Mouse (Mus musculus): ENCODE measurements at regions not wholly inside any gene's neighbourhood (a gene's known extent, or its start where the extent isn't known, plus 50 kb on each side); places are given as distances from the start of the nearest gene placed in this dataset.
A peak's percentile ranks its signal among the peaks of the same experiment; 100 is the strongest.
"Not testable (repeated sequence)": the region's sequence is repeated elsewhere in the genome, so short reads cannot be mapped to it uniquely, and the experiment has no call there.

DNA sequence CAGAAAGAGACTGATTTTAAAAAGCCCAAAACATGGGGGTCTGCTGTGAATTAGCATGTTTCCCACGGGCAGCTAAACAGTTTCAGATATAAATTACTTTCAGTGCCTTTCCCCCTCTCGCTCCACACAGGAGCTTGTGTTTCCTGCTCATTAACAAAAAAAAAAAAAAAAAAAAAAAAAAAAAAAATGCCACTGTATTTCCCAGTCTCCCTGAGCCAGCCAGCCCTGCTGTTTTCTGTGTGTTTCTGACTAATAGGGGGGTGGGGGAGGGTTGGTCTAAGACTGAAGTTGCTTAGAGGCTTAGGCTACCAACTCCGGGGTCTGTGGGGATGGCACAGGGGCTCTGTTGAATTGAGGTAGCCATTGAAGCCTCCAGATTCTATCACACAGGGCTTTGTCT is 97.0 kb downstream of the Enc1 start:
- no peaks in the 10 kb centered on the region for H3K9me3 ChIP-seq (ENCODE audit: control insufficient read depth, low read length)
- H3K4me2 ChIP-seq (ENCODE audit: low read depth, low read length): no peak overlapping the region
- H3K4me3 ChIP-seq (ENCODE audit: low read depth, low read length): no peak overlapping the region
- H3K27ac ChIP-seq (ENCODE audit: low read depth, low read length): no peak overlapping the region; the same call in 1 of the 2 replicates
- WGBS: 13% methylated on average over 3 of the region's 3 CpGs
- H3K4me1 ChIP-seq (ENCODE audit: control insufficient read depth, insufficient read depth, low read length): no peaks in the 10 kb centered on the region; the same call in 1 of the 2 replicates
- H3K9ac ChIP-seq (replicated peaks; ENCODE audit: low read depth, low read length): no peak overlapping the region
- ATAC-seq (ENCODE audit: low read depth): peak; percentile 71
- no peaks in the 10 kb centered on the region for H3K36me3 ChIP-seq (ENCODE audit: control insufficient read depth, insufficient read depth, low read length)
- no peaks in the 10 kb centered on the region for H3K27me3 ChIP-seq (ENCODE audit: control insufficient read depth, insufficient read depth, low read length)

DNA sequence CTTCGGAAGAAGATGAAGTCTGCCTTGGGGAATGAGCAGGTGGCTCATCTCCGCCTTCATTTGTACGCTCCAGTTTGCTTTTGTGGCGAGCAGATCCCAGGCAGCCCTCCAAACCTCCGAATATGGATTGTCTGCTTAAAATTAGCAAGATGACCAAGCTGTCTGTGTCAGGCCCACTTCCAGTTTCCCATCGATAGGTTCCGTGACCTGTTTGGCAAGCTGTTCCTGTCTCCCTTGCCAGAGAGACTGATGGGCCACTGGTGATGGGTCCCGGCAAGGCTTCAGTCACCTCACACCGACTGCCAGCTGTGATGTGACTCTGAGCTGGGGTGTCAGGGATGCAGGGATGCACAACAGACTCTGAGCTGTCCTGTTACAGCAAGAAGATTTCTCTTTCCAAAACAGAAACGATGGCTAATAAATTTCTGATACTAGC is 96.4 kb downstream of the Enc1 start:
- no peak; the same call in 1 of the 2 replicates for ATAC-seq (ENCODE audit: low read depth)
- H3K9me3 ChIP-seq (ENCODE audit: control insufficient read depth, low read length): no peaks in the 10 kb centered on the region
- no peak overlapping the region for H3K9ac ChIP-seq (replicated peaks; ENCODE audit: low read depth, low read length)
- H3K4me3 ChIP-seq (ENCODE audit: low read depth, low read length): no peak overlapping the region
- no peaks in the 10 kb centered on the region for H3K27me3 ChIP-seq (ENCODE audit: control insufficient read depth, insufficient read depth, low read length)
- H3K4me1 ChIP-seq (ENCODE audit: control insufficient read depth, insufficient read depth, low read length): no peaks in the 10 kb centered on the region; the same call in 1 of the 2 replicates
- peak overlapping the region; percentile 52; the same call in 1 of the 2 replicates for H3K27ac ChIP-seq (ENCODE audit: low read depth, low read length)
- no peaks in the 10 kb centered on the region for H3K36me3 ChIP-seq (ENCODE audit: control insufficient read depth, insufficient read depth, low read length)
- H3K4me2 ChIP-seq (ENCODE audit: low read depth, low read length): no peak overlapping the region
- WGBS: 41% methylated on average over 10 of the region's 10 CpGs

DNA sequence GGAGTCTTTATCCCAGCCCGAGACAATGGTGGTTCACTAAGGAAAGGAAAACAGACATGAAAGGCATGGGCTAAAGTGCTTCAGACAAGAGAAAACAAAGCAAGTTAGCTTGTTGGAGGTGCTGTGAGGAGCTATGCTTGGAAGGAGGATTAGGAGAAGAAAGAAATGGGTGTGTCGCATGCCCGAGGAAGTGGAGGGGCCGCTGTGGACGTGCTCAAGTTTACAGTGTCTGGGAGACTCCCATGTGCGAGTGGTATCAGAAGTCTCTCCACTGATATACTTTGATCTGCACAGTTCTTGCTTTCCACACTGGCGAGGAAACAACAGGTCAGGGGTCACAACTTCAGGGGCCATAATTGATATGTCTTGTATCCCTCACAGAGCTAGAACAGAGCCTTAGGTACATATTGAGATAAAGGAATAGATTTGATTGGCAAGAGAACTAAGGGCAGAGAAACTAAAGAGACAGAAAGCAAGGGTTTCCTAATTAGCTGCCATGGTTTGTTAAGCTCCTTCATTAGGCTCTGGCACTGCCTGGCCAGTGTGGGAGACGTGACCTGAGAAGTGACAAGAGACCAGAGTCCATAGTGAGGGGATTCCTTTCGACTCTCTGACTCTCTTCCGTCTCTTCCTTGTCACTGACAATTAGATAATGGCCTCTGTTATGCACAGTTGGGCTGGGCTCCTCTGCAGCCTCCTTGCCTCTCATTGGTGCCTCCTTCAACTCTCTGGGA is 93.1 kb downstream of the Enc1 start:
- H3K36me3 ChIP-seq (ENCODE audit: control insufficient read depth, insufficient read depth, low read length): no peaks in the 10 kb centered on the region
- H3K4me2 ChIP-seq (ENCODE audit: low read depth, low read length): no peak overlapping the region
- WGBS: 27% methylated on average over 10 of the region's 10 CpGs
- H3K9me3 ChIP-seq (ENCODE audit: control insufficient read depth, low read length): no peaks in the 10 kb centered on the region
- no peak overlapping the region for H3K4me3 ChIP-seq (ENCODE audit: low read depth, low read length)
- ATAC-seq (ENCODE audit: low read depth): no peak
- H3K9ac ChIP-seq (replicated peaks; ENCODE audit: low read depth, low read length): no peak overlapping the region
- no peaks in the 10 kb centered on the region for H3K27me3 ChIP-seq (ENCODE audit: control insufficient read depth, insufficient read depth, low read length)
- no peaks in the 10 kb centered on the region; the same call in 1 of the 2 replicates for H3K4me1 ChIP-seq (ENCODE audit: control insufficient read depth, insufficient read depth, low read length)
- H3K27ac ChIP-seq (ENCODE audit: low read depth, low read length): no peak overlapping the region

DNA sequence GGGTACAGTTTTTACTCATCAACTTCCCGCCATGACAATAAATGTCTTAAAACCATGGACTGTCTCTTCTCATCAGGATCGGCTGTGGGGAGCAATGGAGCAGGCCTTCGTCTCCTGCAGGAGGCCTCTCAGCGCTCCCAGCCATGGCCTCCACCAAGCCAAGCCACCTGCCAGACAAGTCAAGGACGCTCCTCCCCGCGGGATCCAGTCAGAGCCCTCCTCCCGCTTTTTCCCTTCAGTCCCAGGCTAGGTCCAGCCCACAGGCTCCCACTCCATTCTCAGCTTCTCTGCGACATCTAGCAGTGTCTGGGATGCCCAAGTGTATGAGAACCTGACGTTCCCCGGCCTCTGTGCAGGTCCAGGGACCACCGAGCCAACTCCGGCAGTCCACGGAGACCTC is 90.2 kb downstream of the Enc1 start:
- 93% methylated on average over 14 of the region's 14 CpGs for WGBS
- no peaks in the 10 kb centered on the region for H3K9me3 ChIP-seq (ENCODE audit: control insufficient read depth, low read length)
- no peak for ATAC-seq (ENCODE audit: low read depth)

DNA sequence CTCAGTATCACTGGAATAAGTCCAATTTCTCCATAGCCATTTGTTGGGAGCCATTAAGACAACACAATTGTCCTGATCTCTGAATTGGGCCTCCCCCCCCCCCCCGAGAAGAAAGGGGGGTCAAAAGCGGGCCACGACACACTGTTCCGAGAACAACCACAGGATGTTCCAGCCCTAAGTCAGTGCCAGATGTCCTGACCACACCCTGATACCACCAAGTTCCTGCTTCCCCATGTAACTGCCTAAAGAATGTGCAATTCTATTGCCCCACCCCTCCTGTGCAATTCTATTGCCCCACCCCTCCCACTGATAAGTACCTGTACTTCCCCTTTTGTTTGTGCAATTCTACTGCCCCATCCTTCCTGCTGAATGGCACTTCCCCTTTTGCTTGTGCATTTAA is 80.4 kb downstream of the Enc1 start:
- not testable (repeated sequence) for H3K27me3 ChIP-seq (ENCODE audit: control insufficient read depth, insufficient read depth, low read length); H3K36me3 ChIP-seq (ENCODE audit: control insufficient read depth, insufficient read depth, low read length); H3K4me3 ChIP-seq (ENCODE audit: low read depth, low read length); H3K4me2 ChIP-seq (ENCODE audit: low read depth, low read length); H3K27ac ChIP-seq (ENCODE audit: low read depth, low read length); ATAC-seq (ENCODE audit: low read depth); H3K9me3 ChIP-seq (ENCODE audit: control insufficient read depth, low read length); H3K9ac ChIP-seq (replicated peaks; ENCODE audit: low read depth, low read length)
- H3K4me1 ChIP-seq (ENCODE audit: control insufficient read depth, insufficient read depth, low read length): peaks cover 10% of the 10 kb centered on the region
- WGBS: 96% methylated on average over 4 of the region's 4 CpGs

More for the DNA sequence above, 90.2 kb downstream of the Enc1 start:
- Histone ChIP-seq H3K4me3 (ENCODE audit: low read depth, low read length) (no peak overlapping the region), H3K27ac (ENCODE audit: low read depth, low read length) (no peak overlapping the region), H3K4me2 (ENCODE audit: low read depth, low read length) (no peak overlapping the region), H3K36me3 (ENCODE audit: control insufficient read depth, insufficient read depth, low read length) (no peaks in the 10 kb centered on the region), H3K9ac (replicated peaks; ENCODE audit: low read depth, low read length) (no peak overlapping the region), H3K4me1 (ENCODE audit: control insufficient read depth, insufficient read depth, low read length) (no peaks in the 10 kb centered on the region), H3K27me3 (ENCODE audit: control insufficient read depth, insufficient read depth, low read length) (no peaks in the 10 kb centered on the region)

DNA sequence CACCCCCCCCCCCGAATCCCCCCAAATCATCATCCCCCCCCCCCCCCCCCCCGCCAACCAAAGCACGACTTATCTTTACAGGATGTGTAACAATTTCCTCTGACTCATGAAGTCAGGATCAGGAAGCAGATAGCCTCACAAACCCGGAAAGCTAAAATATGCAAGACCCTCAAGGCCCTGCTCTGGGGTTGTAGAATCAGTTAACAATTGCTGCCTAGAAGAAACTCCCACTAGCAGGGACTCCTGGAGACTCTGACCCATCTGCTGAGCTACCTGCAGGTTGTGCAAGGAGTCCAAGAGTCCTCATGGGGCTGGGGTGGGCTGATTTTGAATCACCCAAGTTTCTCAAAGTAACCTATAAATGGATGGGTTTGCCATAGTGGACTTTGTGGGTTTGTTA is 79.9 kb downstream of the Enc1 start:
- H3K4me3 ChIP-seq (ENCODE audit: low read depth, low read length): no peak overlapping the region
- H3K4me1 ChIP-seq (ENCODE audit: control insufficient read depth, insufficient read depth, low read length): peaks cover 10% of the 10 kb centered on the region
- WGBS: 32% methylated on average over 3 of the region's 4 CpGs
- H3K9ac ChIP-seq (replicated peaks; ENCODE audit: low read depth, low read length): no peak overlapping the region
- H3K4me2 ChIP-seq (ENCODE audit: low read depth, low read length): no peak overlapping the region
- no peaks in the 10 kb centered on the region for H3K27me3 ChIP-seq (ENCODE audit: control insufficient read depth, insufficient read depth, low read length)
- no peak overlapping the region for H3K27ac ChIP-seq (ENCODE audit: low read depth, low read length)
- no peaks in the 10 kb centered on the region for H3K36me3 ChIP-seq (ENCODE audit: control insufficient read depth, insufficient read depth, low read length)
- no peak for ATAC-seq (ENCODE audit: low read depth)
- H3K9me3 ChIP-seq (ENCODE audit: control insufficient read depth, low read length): no peaks in the 10 kb centered on the region

DNA sequence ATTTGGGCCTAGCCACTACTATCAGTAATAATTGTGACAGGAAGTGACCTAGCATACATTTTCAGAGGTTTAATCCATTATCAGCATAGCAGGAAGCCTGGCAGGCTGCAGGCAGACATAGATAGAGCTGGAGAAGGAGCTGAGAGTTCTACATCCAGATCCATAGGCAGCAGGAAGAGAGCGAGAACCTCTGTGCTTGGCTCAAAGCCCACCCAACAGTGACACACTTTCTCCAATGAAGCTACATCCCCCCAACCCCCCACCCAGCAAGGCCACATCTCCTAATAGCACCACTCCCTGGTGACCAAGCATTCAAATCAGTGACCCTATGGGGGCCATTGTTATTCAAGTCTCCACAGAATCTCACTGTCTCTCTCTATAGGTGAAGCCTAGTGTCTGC is 79.4 kb downstream of the Enc1 start:
- Histone ChIP-seq H3K9me3 (ENCODE audit: control insufficient read depth, low read length) (no peaks in the 10 kb centered on the region), H3K27me3 (ENCODE audit: control insufficient read depth, insufficient read depth, low read length) (no peaks in the 10 kb centered on the region), H3K36me3 (ENCODE audit: control insufficient read depth, insufficient read depth, low read length) (no peaks in the 10 kb centered on the region), H3K4me2 (ENCODE audit: low read depth, low read length) (no peak overlapping the region), H3K9ac (replicated peaks; ENCODE audit: low read depth, low read length) (no peak overlapping the region), H3K4me1 (ENCODE audit: control insufficient read depth, insufficient read depth, low read length) (peaks cover 10% of the 10 kb centered on the region), H3K27ac (ENCODE audit: low read depth, low read length) (no peak overlapping the region), H3K4me3 (ENCODE audit: low read depth, low read length) (no peak overlapping the region)
- ATAC-seq (ENCODE audit: low read depth): no peak
- 88% methylated on average over 1 of the region's 1 CpGs for WGBS

DNA sequence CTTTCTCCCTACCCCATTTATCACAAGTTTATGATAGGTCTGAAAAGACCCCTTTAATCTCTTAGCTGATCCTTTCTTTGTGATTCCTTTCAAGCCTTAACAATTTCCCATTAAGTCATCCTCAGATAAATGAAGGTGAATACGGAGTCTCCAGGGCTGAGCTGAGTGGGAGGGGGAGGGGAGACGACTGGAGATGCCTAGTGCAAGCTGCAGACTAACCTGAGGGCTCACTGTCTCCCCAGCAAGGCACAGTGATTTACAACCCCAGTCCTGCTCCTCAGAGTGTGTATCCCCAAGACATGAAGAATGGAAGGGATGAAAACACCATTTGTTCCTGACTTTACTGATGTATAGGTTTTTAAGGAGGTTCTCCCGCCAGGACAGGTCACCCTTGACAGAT is 76.7 kb downstream of the Enc1 start:
- Histone ChIP-seq H3K4me1 (ENCODE audit: control insufficient read depth, insufficient read depth, low read length) (peaks cover 13% of the 10 kb centered on the region), H3K36me3 (ENCODE audit: control insufficient read depth, insufficient read depth, low read length) (no peaks in the 10 kb centered on the region), H3K4me2 (ENCODE audit: low read depth, low read length) (no peak overlapping the region), H3K4me3 (ENCODE audit: low read depth, low read length) (no peak overlapping the region), H3K9ac (replicated peaks; ENCODE audit: low read depth, low read length) (no peak overlapping the region), H3K27ac (ENCODE audit: low read depth, low read length) (peak overlapping the region; percentile 60; the same call in 1 of the 2 replicates), H3K27me3 (ENCODE audit: control insufficient read depth, insufficient read depth, low read length) (no peaks in the 10 kb centered on the region), H3K9me3 (ENCODE audit: control insufficient read depth, low read length) (no peaks in the 10 kb centered on the region)
- ATAC-seq (ENCODE audit: low read depth): peak; percentile 84; the same call in 1 of the 2 replicates
- 5% methylated on average over 3 of the region's 3 CpGs for WGBS

DNA sequence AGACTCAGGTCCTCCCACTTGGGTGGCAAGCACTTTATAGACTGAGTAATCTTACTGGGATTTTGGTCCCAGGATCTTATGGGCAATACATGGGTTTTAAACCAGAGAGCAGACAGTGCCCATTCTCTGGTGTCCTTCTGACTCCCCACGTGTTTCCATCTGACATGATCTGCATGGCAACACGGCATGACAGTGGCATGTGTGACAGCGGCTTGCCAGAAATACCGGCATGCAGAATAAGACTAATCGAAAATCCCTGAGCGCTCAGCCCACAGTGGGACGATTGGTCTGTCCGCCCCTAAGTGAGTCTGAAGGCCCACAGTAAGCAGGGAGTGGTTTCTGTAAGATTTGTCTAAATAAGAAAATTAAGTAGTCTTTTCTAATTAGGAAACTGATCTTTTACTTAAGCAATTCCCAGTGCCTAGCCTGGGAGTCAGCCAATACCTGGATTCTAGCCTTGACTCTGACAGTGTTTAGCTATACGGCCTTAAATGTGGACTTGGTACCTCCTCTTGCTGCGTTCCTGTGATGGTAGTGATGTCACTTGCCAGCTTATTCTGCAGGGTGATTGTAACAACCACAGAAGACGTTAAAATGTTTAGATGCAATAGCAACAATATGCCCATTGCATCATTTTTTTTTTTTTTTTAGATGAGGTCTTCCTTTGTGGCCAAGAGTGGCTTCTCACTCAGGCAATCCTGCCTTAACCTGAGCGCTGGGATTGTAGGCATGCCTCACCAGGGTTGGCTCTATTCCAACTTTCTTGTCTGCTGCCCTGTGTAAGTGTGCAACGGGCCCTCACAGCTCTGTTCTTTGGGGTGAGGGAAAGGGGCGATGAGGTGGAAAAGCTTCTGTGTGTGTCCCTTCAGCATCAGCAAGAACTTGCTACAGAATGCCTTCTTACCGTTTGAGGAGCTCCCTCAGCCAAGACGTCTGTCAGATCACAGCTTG is 71.8 kb downstream of the Enc1 start:
- H3K9me3 ChIP-seq (ENCODE audit: control insufficient read depth, low read length): no peaks in the 10 kb centered on the region
- no peak for ATAC-seq (ENCODE audit: low read depth)

More for the DNA sequence above, 71.8 kb downstream of the Enc1 start:
- Histone ChIP-seq H3K36me3 (ENCODE audit: control insufficient read depth, insufficient read depth, low read length) (no peaks in the 10 kb centered on the region), H3K4me2 (ENCODE audit: low read depth, low read length) (no peak overlapping the region), H3K27me3 (ENCODE audit: control insufficient read depth, insufficient read depth, low read length) (no peaks in the 10 kb centered on the region), H3K4me3 (ENCODE audit: low read depth, low read length) (no peak overlapping the region), H3K9ac (replicated peaks; ENCODE audit: low read depth, low read length) (no peak overlapping the region), H3K27ac (ENCODE audit: low read depth, low read length) (no peak overlapping the region), H3K4me1 (ENCODE audit: control insufficient read depth, insufficient read depth, low read length) (peaks cover 13% of the 10 kb centered on the region)
- 67% methylated on average over 16 of the region's 16 CpGs for WGBS
